Mouse (Mus musculus) G1E-ER4 (cell line): ENCODE results near the gene Ppox. TPM values are rescaled to one million over a fixed set of nuclear protein-coding genes. Genes with fewer than 3 reads are reported as not detected.

Source experiments
- GATA1 ChIP-seq: IDR thresholded peaks from one replicate; pipeline ENCODE4 v1.8.0; 2012; ENCODE audit warnings: low read length, inconsistent platforms
- polyA plus RNA-seq: library from polyadenylated mRNA; stranded (reverse); fragments of >175 nt; gene quantifications from 2 replicates; pipeline ENCODE4 v1.2.3, GENCODE M21; 2012

Gene Ppox
- polyA plus RNA-seq, 1 experiment: 38.6 TPM

GRCm38 (mm10) chr1:171288328-171288727, 7.3 kb upstream of the Ppox start:
- TF ChIP-seq GATA1: no peak

DNA sequence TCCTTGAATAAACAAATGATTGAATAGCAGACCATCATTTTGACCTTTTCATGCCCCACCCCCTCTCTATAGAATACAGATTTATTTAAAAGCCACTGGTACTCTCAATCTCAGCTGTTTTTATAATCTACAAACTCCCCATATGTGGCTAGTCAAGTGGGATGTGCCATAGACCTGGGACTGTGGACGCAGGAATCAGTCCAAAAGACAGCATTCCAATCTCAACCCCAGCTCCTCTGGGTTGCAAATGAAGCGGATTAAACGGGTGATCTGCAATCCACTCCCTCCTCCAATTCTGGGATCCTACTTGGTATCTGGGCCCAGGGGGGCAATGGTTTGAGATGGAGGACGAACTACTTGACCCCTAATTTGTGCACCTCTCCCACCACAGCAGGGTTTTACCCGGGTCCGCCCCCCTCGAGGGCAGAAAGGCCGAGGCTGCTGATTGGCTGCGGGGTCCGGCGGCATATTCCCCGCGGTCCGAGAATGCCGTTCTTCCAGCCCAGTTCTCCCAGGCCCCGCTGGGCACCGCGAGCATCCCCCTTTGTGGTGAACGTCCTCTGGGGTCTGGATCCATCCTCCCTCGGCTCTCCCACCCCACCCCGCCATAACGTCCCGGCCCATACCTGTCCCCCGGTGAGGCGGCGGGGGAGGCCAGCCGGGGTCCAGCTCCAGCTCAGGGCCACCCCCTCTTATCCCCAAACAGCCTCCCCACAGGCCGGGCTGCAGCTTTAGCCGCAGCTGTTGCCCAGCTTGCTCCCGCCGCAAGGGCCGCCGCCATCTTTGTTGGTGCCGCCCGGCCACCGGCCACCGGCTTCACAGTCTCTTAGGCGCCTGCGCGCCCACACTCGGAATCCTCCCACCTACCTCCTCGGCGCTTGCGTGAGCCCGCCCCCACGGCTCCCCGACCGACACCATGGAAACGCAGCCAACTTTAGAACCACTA, 6.4 kb upstream of the Ppox start, which contains the start of gene Usp21:
Usp21 (minus strand) TSS at position 856 of the 946 bp plus-strand sequence.
- no peak for TF ChIP-seq GATA1

GRCm38 (mm10) chr1:171286517-171286916, 5.5 kb upstream of the Ppox start:
- no peak for TF ChIP-seq GATA1

DNA sequence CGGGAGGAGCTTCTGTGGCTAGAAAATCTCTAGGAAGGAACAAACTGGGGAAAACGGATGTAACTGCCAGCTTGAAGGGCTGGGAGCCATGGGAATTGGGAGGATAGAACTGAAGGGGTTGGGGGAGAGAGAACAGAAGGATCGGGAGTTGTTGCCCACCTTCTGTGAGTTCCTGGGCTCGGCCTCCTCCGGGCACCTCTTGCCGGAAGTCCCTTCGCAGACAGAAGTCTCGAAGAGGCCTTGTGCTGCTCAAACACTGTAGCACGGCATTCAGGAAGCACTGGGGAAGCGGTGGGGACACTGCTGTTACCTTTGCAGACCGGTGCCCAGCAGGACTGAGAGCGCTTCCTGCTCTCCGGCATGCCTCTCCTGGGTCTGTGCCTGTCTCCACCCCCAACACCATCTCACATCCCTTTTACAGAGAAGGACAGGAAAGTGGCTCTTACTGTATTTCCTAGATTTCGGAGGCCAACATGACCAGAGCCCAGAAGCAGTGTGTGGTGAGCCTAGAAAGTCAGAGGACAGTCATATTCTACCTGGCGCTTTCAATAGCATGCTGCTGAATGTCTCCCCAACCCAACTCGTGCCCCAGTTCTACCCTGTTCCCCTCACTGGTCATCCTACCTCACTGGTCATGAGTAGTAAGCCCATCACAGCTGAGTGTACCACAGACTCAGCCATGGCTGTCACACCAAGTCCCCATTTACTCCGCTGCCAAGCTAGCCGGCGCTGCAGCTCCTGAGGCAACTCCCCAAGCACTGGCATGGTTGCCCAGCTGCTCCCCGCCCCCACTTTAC, 4.3 kb upstream of the Ppox start:
- no peak for TF ChIP-seq GATA1

GRCm38 (mm10) chr1:171284491-171284890, 3.5 kb upstream of the Ppox start:
- TF ChIP-seq GATA1: no peak

- no peak for TF ChIP-seq GATA1
These were observed 2.5 kb upstream of the Ppox start for GRCm38 (mm10) chr1:171283188-171284160.

DNA sequence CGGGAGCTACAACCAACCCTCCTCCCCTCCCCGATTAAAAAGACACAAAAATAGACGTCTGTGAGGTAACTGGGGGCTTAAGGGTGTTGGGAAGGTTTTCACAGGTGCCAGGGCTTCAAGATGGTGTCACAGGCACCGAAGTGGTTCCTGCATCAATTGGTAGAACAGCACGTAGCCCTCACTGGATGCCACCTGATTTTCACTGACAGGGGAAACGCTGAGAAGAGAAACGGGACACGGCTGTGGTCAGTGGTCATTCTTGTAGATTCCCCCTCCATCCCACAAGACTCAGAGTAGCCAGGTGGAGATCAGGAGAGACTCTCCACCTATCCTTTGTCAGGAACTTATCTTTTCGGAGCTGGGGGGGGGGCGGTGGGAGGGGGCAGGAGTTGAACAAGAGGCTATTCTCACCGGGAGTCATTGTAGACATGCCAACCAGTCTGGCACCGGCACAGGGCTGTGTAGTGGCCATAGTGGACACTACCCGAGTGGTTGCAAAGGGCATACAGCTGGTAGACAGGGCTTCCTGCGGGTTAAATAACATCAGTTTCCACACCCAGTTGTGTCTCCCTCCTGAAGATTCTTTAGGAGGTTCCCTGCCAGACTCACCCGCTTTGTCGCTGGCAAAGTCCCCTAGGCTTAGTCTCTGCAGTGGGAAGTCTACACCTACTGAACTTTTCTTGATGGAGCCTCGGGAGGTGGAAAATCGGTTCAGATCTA, 1.3 kb upstream of the Ppox start:
- TF ChIP-seq GATA1: no peak

DNA sequence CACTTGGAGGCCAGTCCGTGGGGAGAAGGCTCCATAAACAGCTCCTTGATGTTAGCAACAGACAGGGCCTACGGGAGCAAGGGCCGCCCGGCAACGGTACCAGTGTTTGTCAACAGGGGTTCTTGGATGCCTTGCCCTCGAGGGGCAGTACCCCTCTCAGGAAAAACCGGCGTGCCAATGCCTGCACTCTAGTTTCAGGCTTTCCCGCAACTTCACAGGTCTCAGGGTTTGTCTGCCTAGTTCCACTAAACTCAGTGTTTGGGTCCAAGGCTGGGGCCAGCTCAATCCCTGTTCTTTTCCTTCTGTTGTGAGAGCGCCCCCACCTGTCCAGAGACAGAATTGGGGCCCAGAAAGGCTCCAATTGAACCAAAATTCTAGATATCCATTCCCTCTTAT, 540 bp upstream of the Ppox start:
- no peak for TF ChIP-seq GATA1

- TF ChIP-seq GATA1: no peak
These were observed 603 bp downstream of the Ppox start for GRCm38 (mm10) chr1:171280250-171280915.

GRCm38 (mm10) chr1:171279721-171280120, 1.3 kb downstream of the Ppox start:
- no peak for TF ChIP-seq GATA1

DNA sequence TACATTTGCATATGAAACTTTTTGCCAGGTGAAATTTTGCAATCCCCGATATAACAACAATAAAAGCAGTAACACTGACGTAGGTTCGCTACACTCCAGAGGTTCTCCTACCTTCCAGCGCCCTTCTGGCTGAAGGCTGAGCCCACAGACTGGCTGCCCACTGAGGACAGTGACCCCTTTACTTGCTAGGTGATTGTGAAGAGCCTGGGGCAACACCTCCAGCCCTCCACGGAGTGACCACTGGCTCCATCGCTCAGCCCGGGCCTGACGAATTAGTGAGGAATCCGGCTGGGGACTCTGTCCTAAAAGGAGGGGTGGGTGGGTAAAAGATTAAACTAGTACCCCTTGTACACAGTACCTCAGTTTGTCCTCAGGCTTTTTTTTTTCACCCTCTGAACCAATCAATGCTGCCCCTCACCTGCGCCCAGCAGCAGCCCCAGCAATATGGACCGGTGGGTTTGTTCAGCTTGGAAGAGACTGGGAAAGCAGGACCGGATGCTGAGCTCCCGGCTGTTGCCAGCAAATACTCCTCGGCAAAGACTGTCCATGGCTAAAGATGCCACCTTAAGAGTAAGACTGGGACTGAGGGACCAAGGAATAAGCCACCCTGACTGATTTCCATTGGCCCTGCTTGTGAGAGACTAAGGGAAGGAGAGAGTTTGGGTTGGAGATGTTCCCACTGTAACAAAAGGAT, 1.8 kb downstream of the Ppox start:
- TF ChIP-seq GATA1: no peak

DNA sequence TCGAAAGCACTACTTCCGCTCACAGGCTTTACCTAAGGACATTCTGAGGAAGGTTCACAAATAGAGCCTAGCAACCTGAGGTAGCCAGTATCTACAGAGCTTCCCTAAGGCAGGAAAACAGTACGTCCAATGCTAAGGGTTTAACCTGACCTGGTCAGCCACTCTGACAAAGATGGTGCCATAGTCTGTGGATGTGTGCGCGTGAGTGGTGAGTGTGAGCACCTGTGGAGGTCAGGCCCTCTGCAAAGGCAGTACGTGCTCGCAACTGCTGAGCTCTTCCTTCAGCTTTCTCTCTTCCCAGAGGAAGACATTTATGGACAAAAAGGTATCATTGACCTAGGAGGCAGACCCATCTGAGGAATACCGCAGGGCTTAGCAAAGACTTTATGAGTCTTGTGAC, 2.5 kb downstream of the Ppox start:
- no peak for TF ChIP-seq GATA1

DNA sequence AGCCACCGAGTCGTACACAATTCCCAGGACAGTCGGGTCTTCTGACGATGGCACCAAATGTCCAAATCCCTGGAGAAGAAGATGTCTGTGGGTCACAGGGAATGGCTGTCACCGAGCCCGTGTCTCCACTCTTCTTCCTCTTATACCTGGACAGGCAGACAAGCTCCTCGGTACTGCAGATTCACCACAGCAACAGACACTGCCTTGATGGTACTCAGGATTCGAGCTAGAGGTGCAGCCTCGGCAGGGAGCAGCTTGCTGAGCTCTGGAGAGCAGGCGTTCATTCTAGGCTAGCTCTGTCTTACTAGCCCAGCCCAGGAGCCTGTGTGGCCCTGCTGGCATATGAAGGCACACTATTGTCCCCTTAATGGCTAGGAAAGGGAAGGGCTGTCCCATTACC, 3.2 kb downstream of the Ppox start:
- TF ChIP-seq GATA1: no peak

- no peak for TF ChIP-seq GATA1
These were observed 4.8 kb downstream of the Ppox start for GRCm38 (mm10) chr1:171276110-171276748.
